13 mouse cellular contexts compared by ENCODE assay signal in genomic region chr11:86067154-86067553, GRCm38 (mm10).
A peak's percentile ranks its signal among the peaks of the same experiment; 100 is the strongest.
DNase-seq lines count a peak whose midpoint lies in the region; ATAC-seq and TF ChIP-seq lines count a peak whose summit lies in the region.
"Had no signal": no experiment of that assay in that cellular context is flagged by ENCODE, and none has a peak within 500 bp of the region (broad histone marks: within the 10 kb centered on the region; RNA-seq: fewer than 3 reads in every experiment).

No protein-coding gene starts in this region.

- peak; percentile 65 for TF ChIP-seq CTCF in intestine, postnatal 0 days (IDR thresholded peaks at IDR 0.05; ENCODE audit: low read depth)

- H3K27me3 ChIP-seq in intestine, postnatal 0 days (replicated peaks; ENCODE audit: control insufficient read depth, insufficient read depth, low read length) = no peaks in the 10 kb centered on the region
- no peaks in the 10 kb centered on the region for H3K27me3 ChIP-seq in intestine, embryonic 16.5 days (replicated peaks; ENCODE audit: control insufficient read depth, insufficient read depth, low read length)
- H3K27me3 ChIP-seq in midbrain, embryonic 14.5 days (ENCODE audit: control insufficient read depth, insufficient read depth, low read length) = no peaks in the 10 kb centered on the region
- H3K27me3 ChIP-seq in midbrain, embryonic 13.5 days = no peaks in the 10 kb centered on the region
- H3K27me3 ChIP-seq: heart, embryonic 15.5 days had no signal

- peak; percentile 70 for DNase-seq in midbrain, embryonic 14.5 days
- DNase-seq in adipocyte (ENCODE audit: low spot score) = peak; percentile 71
- DNase-seq in retina, postnatal 7 days (ENCODE audit: low read depth, low spot score) = peak; percentile 16
- no peak for DNase-seq in adrenal gland, postnatal 4 days (ENCODE audit: low spot score in 2 of 2)
- DNase-seq: cerebellum, adult 2 months; spleen, adult 18-20 months; thymus, postnatal 36 days had no signal

- no peak overlapping the region for H3K4me3 ChIP-seq in intestine, postnatal 0 days (ENCODE audit: low read depth, low read length)
- H3K4me3 ChIP-seq in intestine, embryonic 16.5 days (ENCODE audit: low read length) = no peak overlapping the region
- H3K4me3 ChIP-seq in midbrain, embryonic 14.5 days (replicated peaks; ENCODE audit: low read depth, low read length) = no peak overlapping the region
- H3K4me3 ChIP-seq in midbrain, embryonic 13.5 days (replicated peaks) = no peak overlapping the region
- H3K4me3 ChIP-seq: heart, embryonic 15.5 days; myocyte had no signal

- H3K9ac ChIP-seq in intestine, postnatal 0 days (ENCODE audit: low read depth, low read length) = no peak overlapping the region
- H3K9ac ChIP-seq in intestine, embryonic 16.5 days (ENCODE audit: low read depth, low read length) = no peak overlapping the region
- no peak overlapping the region for H3K9ac ChIP-seq in midbrain, embryonic 14.5 days (replicated peaks; ENCODE audit: low read length)
- H3K9ac ChIP-seq in midbrain, embryonic 13.5 days (replicated peaks) = no peak overlapping the region
- H3K9ac ChIP-seq: heart, embryonic 15.5 days; liver, embryonic 14.5 days had no signal

- H3K4me2 ChIP-seq in intestine, postnatal 0 days (replicated peaks; ENCODE audit: low read depth) = no peak overlapping the region
- H3K4me2 ChIP-seq in intestine, embryonic 16.5 days (ENCODE audit: low read depth, low read length) = no peak overlapping the region
- H3K4me2 ChIP-seq in midbrain, embryonic 14.5 days (ENCODE audit: low read length) = no peak overlapping the region
- H3K4me2 ChIP-seq in midbrain, embryonic 13.5 days (replicated peaks) = no peak overlapping the region
- H3K4me2 ChIP-seq: heart, embryonic 15.5 days had no signal

- no peaks in the 10 kb centered on the region for H3K4me1 ChIP-seq in intestine, postnatal 0 days (replicated peaks; ENCODE audit: control insufficient read depth, insufficient read depth, low read length)
- no peaks in the 10 kb centered on the region for H3K4me1 ChIP-seq in intestine, embryonic 16.5 days (ENCODE audit: control insufficient read depth, insufficient read depth, low read length)
- no peaks in the 10 kb centered on the region for H3K4me1 ChIP-seq in midbrain, embryonic 14.5 days (ENCODE audit: control insufficient read depth, insufficient read depth, low read length)
- no peaks in the 10 kb centered on the region for H3K4me1 ChIP-seq in midbrain, embryonic 13.5 days (replicated peaks)
- H3K4me1 ChIP-seq: heart, embryonic 15.5 days had no signal

- 77% methylated on average over 8 of the region's 8 CpGs for WGBS in intestine, postnatal 0 days
- WGBS in intestine, embryonic 16.5 days = 84% methylated on average over 8 of the region's 8 CpGs
- 74% methylated on average over 8 of the region's 8 CpGs for WGBS in midbrain, embryonic 14.5 days
- 72% methylated on average over 8 of the region's 8 CpGs for WGBS in midbrain, embryonic 13.5 days

- no peaks in the 10 kb centered on the region for H3K9me3 ChIP-seq in intestine, postnatal 0 days (ENCODE audit: control insufficient read depth)
- no peaks in the 10 kb centered on the region for H3K9me3 ChIP-seq in intestine, embryonic 16.5 days (ENCODE audit: control insufficient read depth, low read length)
- no peaks in the 10 kb centered on the region for H3K9me3 ChIP-seq in midbrain, embryonic 14.5 days (ENCODE audit: control insufficient read depth, low read length)
- no peaks in the 10 kb centered on the region for H3K9me3 ChIP-seq in midbrain, embryonic 13.5 days
- H3K9me3 ChIP-seq: heart, embryonic 15.5 days had no signal

- no peak for ATAC-seq in intestine, postnatal 0 days
- no peak for ATAC-seq in intestine, embryonic 16.5 days
- ATAC-seq in midbrain, embryonic 14.5 days (ENCODE audit: low FRiP score, low TSS enrichment) = no peak
- no peak for ATAC-seq in midbrain, embryonic 13.5 days

- 0 out of 2 replicates have a peak, but pooled peaks cover 2% of the 10 kb centered on the region for H3K36me3 ChIP-seq in intestine, postnatal 0 days (ENCODE audit: control insufficient read depth, insufficient read depth)
- no peaks in the 10 kb centered on the region for H3K36me3 ChIP-seq in intestine, embryonic 16.5 days (ENCODE audit: control insufficient read depth, insufficient read depth, low read length)
- no peaks in the 10 kb centered on the region for H3K36me3 ChIP-seq in midbrain, embryonic 14.5 days (ENCODE audit: control insufficient read depth, insufficient read depth, low read length)
- no peaks in the 10 kb centered on the region; the same call in 1 of the 2 replicates for H3K36me3 ChIP-seq in midbrain, embryonic 13.5 days
- H3K36me3 ChIP-seq: heart, embryonic 15.5 days had no signal

- H3K27ac ChIP-seq in intestine, postnatal 0 days (ENCODE audit: low read depth, low read length) = no peak overlapping the region
- H3K27ac ChIP-seq in intestine, embryonic 16.5 days (ENCODE audit: low read length) = no peak overlapping the region
- H3K27ac ChIP-seq in midbrain, embryonic 14.5 days (replicated peaks; ENCODE audit: low read depth, low read length) = no peak overlapping the region
- no peak overlapping the region for H3K27ac ChIP-seq in midbrain, embryonic 13.5 days
- H3K27ac ChIP-seq: heart, embryonic 15.5 days; liver, embryonic 14.5 days had no signal

Comparison
In these comparisons a context has a peak if more than half of its experiments do, and no peak if none do; other contexts are left out.
1. DNase-seq: peak in midbrain, embryonic 14.5 days (single experiment), adipocyte (single experiment) and retina, postnatal 7 days (single experiment); none in adrenal gland, postnatal 4 days (0 of 2).